Mouse (Mus musculus) CD4-positive naive resting alpha-beta T cell, adult 76 days (primary cell): ENCODE data around the gene Zfp850. TPM values are rescaled to one million over a fixed set of nuclear protein-coding genes. Genes with fewer than 3 reads are reported as not detected.

ENCODE experiments used
- total RNA-seq: library from RNA; stranded (reverse); gene quantifications from one replicate; pipeline ENCODE4 v1.2.4, GENCODE M21; 2023

Zfp850 gene
- 8.7 TPM for total RNA-seq

GRCm38 (mm10) chr7:28013549-28014444 is at the start of gene Zfp850:
TSS of gene Zfp850 (minus strand) at chr7:28014115.

GRCm38 (mm10) chr7:28049476-28050409 is 35.8 kb upstream of the Zfp850 start, which contains the start of gene Psmc4:
TSS of gene Psmc4 (minus strand) at chr7:28050101.

GRCm38 (mm10) chr7:27978683-27979528 is 35.0 kb downstream of the Zfp850 start, which contains the start of gene Zfp780b:
TSS of gene Zfp780b (minus strand) at chr7:27979171.

Other genes starting within 250 kb of the Zfp850 start
- 8.1 TPM for gene Zfp626, start 206.9 kb downstream of the Zfp850 start, total RNA-seq
- gene Zfp59, start 175.5 kb downstream of the Zfp850 start, total RNA-seq: 3.0 TPM
- gene Zfp607a, start 156.6 kb downstream of the Zfp850 start, total RNA-seq: 16.6 TPM
- 5.7 TPM for gene Zfp974, start 84.7 kb downstream of the Zfp850 start, total RNA-seq
- gene Zfp780b, start 34.9 kb downstream of the Zfp850 start, total RNA-seq: 7.1 TPM
- 106 TPM for gene Psmc4, start 36.0 kb upstream of the Zfp850 start, total RNA-seq
- gene Fcgbp, start 57.1 kb upstream of the Zfp850 start, total RNA-seq: not detected
- not detected for gene 9530053A07Rik, start 115.4 kb upstream of the Zfp850 start, total RNA-seq
- 181 TPM for gene Fbl, start 155.6 kb upstream of the Zfp850 start, total RNA-seq
- gene Dyrk1b, start 165.4 kb upstream of the Zfp850 start, total RNA-seq: 13.0 TPM